Mouse (Mus musculus) heart, postnatal 10 days (tissue): Measurements from ENCODE around the gene Slc35f5. TPM values are rescaled to one million over a fixed set of nuclear protein-coding genes. Genes with fewer than 3 reads are reported as not detected.

Source experiments
- DNase-seq, 2 experiments: peaks; one replicate each; pipeline ENCODE4 v3.0.0; 2021
- intact Hi-C: fragments of 180-260 bp; cut with DNase I; formaldehyde crosslinking; loops from one replicate; pipeline ENCODE4 v1.15.1; 2025
- total RNA-seq, 2 experiments: library from RNA; stranded (reverse); gene quantifications; 2 replicates each; pipeline ENCODE4 v1.2.3; 2021

Gene Slc35f5
- total RNA-seq, 2 experiments from 2014 or later, result 95.1 to 123 TPM

DNA sequence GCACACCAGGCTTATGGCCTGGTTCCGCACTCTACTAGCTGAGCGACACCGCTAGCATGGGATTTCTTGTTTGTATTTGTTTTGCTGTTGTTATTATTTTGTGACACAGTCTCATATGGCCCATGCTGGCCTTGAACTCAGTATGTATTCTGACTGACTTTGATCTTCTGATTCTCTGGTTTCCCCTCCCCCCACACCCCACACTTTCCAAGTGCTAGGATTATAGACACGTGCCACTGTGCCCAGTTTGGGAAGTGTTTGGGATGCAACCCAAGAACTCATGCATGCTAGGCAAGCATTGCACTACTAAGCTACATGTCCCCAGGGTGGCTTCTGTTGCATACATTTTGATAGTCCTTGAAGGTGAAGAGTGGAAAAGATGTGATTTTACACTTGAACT is 1.4 kb downstream of the Slc35f5 start:
- intact Hi-C loops, result loop anchor here (2.0 to 5.0 kb wide), 2 partner anchors 40 to 127 kb away; partner anchors contain the start of gene Actr3
- DNase-seq, result peak; percentile 59 to 60

DNA sequence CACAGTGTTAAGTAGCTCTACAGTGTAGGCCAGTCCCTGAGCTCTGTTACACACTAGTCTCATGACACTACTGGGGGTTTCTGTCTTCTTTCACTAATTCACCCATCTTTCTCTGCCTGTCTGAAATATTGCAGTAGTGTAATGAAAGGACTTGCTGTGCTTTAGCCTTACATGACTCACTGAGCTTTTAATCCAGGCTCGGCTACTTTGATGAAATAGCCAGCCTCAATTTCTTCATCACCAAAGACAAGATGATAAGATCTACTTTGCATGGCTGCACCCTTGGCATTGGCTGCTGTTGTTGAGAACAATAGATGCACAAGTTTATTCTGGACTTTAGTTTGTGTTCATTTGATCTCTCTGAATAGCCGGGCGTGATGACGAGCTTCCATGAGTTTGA is 7.7 kb downstream of the Slc35f5 start:
- DNase-seq, result no peak
- intact Hi-C loops, result no loop called here

- DNase-seq, result peak in 1 of 2 experiments; percentile 32
- intact Hi-C loops, result loop anchor here (2.0 to 5.0 kb wide), 2 partner anchors 55 to 202 kb away; no protein-coding TSS in a partner anchor
These were observed 13.8 kb downstream of the Slc35f5 start for GRCm38 (mm10) chr1:125574219-125574618.

DNA sequence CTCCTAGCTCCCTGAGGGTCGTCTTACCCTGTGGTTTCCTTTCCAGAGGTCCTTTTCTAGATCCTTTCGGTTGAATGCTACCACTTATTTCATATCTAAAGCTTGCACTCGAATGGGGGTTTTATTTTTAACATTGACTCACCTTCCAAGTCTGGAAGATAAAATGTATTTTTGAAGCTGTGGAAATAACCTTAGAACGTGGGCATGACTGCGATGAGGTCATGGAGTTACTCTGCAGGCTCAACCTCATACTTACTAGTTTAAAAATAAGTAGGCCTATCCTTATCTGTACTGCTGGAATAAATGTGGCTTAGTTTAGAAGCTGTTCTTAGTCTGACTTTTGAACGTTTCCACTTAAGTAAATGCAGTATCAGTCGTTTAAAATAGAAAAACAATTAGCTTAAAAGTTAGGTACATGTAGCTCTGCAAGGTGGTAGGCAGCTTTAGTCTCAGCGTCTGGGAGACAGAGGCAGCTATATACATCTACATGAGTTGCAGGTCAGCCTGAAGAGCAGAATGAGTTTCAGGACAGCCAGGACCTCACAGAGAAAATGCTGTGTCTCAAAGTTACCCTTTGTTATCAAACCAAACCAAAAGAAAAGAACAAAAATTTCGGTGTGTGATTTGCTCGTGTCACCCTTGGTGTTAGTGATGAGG is 15.2 kb downstream of the Slc35f5 start:
- DNase-seq, result peak; percentile 35 to 57
- intact Hi-C loops, result loop anchor here (2.0 kb wide), 1 partner anchor 57 kb away; no protein-coding TSS in a partner anchor

DNA sequence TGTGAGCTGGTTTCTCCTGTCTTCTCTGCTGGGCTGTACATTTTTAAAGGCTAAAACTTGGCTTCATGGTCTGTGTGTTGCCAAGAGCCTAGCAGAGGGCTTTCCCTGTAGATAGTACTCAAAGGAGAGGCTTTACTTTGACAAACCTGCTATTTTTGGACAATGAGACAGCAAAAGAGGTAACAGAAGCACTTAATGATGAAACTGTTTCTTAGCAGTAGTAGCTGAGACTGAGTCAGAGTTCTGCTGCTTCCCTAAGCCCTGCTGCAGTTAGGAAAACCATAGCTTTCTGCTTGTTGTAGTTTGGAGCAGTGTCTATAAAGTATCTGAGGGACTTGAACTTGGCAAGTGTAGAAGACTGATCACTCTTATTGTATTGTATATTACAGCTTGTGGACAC is 16.6 kb downstream of the Slc35f5 start:
- intact Hi-C loops, result no loop called here
- no peak for DNase-seq

DNA sequence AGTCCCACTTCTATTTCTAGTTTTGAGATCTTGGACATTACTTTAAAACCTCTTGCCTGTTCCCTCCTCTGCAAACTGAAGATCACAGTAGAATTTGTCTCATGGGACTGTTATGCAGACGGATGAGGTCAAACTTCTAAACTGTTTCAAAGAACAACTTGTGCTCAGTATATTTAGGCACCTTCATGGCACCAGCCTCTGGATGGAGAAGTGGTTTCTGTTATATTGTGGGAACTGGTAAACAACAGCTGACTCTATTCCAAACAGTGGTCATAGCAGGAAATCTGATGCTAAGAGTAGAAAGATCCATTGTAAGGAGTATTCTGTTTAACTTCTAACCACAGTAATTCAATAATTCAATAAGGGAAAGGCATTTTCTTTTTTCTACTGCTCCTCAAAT is 17.7 kb downstream of the Slc35f5 start:
- intact Hi-C loops, result no loop called here
- no peak for DNase-seq

DNA sequence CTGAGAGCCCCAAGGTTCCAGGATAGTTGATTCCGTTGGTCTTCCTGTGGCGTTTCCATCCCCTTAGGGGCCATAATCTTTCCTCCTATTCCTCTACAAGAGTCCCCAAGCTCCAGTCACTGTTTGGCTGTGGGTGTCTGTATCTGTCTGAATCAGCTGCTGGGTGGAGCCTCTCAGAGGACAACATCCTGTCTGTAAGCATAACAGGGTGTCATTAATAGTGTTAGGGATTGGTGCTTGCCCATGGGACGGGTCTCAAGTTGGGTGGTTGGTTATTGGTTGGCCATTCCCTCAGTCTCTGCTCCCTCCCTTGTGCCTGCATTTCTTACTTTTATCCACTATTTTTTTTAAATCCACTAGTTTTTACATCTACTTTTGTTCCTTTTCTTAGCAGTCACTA is 20.7 kb downstream of the Slc35f5 start:
- intact Hi-C loops, result no loop called here
- DNase-seq, result no peak

DNA sequence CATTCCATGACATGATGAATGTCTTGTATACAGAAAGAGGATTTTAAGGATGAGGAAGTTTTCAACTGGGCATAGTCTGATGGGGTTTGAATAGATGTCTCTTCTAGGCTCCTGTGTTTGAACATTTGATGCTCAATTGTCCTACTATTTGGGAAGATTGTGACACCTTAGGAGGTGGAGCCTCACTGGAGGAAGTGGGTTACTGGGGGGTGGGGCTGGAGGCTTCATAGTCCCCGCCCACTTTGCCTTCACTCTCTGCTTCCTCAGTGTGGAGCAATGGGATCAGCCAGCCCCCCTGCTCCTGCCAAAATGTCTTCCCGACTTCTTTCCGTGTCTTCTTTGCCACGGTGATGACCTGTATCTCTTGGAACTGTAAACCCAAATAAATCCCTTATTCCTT is 43.2 kb downstream of the Slc35f5 start:
- no peak for DNase-seq
- intact Hi-C loops, result no loop called here

DNA sequence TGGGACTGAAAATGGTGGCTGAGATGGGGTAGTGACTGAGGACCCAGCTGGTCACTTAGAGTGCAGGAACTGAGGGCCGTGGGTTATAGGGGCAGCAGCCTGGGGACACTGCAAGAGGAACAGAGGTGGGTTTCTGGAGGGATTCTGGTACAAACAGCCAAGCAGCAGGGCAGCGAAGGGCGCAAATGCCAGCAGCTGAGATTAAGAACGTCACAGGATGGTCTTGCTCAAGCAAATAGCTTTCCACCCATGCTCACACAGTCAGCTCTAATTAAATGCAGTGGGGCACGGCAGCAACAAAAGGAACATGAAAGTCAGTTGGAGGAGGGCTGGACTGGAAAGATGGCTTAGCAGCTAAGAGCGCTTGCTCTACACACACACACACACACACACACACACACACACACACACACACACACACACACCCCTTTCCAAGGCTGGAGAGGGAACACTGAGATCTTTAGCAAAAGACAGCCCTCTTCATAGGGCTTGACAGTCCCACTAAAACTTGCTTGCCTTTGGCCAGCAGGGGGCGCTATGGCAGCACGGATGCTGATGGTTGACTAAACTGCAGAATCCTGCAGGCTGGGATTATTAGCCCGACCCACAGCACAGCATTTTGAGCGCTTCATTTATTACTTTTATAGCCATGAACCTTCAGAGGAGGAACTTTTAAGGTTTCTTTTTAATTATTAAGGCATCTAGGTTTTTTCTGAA is 46.9 kb downstream of the Slc35f5 start:
- DNase-seq, result peak; percentile 91 to 96
- intact Hi-C loops, result loop anchor here (1.0 to 5.0 kb wide), 5 partner anchors 62 to 1386 kb away; no protein-coding TSS in a partner anchor

GRCm38 (mm10) chr1:125624376-125625076 is 64.1 kb downstream of the Slc35f5 start:
- no peak for DNase-seq
- intact Hi-C loops, result no loop called here

- DNase-seq, result peak in 1 of 2 experiments; percentile 20
- intact Hi-C loops, result no loop called here
These were observed 79.3 kb downstream of the Slc35f5 start for GRCm38 (mm10) chr1:125639501-125640253.

GRCm38 (mm10) chr1:125643643-125644042 is 83.2 kb downstream of the Slc35f5 start:
- no peak for DNase-seq
- intact Hi-C loops, result no loop called here

Other genes starting within 250 kb of the Slc35f5 start
- gene Actr3, start 124.9 kb upstream of the Slc35f5 start, total RNA-seq, result 100 to 1,000 TPM; 270 to 287 TPM
- gene Gpr39, start 116.4 kb downstream of the Slc35f5 start, total RNA-seq, result 1 to 10 TPM in 1 of 2 experiments, under 1 TPM in 1; 0.69 to 1.0 TPM